Comparison of ENCODE assay signal across 8 mouse cellular contexts in genomic region chr4:62673531-62674030, GRCm38 (mm10).
DNase-seq lines count a peak whose midpoint lies in the region; ATAC-seq lines count a peak whose summit lies in the region.

No protein-coding gene starts in this region.

- ATAC-seq in megakaryocyte, adult 5-6 weeks (ENCODE audit: poor library complexity, severe bottlenecking) = peak; percentile 25; the same call in 1 of the 2 replicates

- peak; percentile 14 for DNase-seq in thymus, postnatal 0 days (ENCODE audit: low spot score)
- DNase-seq in thymus, postnatal 36 days = no peak
- DNase-seq in forelimb bud, embryonic 11.5 days (ENCODE audit: low read depth, low spot score) = peak; percentile 51
- no peak for DNase-seq in left cerebral cortex, adult 8-10 months (ENCODE audit: low spot score in 2 of 2)
- DNase-seq in frontal cortex, postnatal 14 days (ENCODE audit: low spot score in 2 of 2) = no peak
- no peak for DNase-seq in layer of hippocampus, adult 9-10 months (ENCODE audit: low spot score)
- no peak for DNase-seq in gastrocnemius, postnatal 25 days

Comparison
In these comparisons a context has a peak if more than half of its experiments do, and no peak if none do; other contexts are left out.
1. DNase-seq: peak in thymus, postnatal 0 days (single experiment) and forelimb bud, embryonic 11.5 days (single experiment); none in thymus, postnatal 36 days (0 of 2), left cerebral cortex, adult 8-10 months (0 of 2), frontal cortex, postnatal 14 days (0 of 2), layer of hippocampus, adult 9-10 months (single experiment) and gastrocnemius, postnatal 25 days (single experiment).